Mouse (Mus musculus) layer of hippocampus, adult 9-11 months (tissue): Measurements from ENCODE around the gene Prss33.

Experiments
- DNase-seq: peaks from one replicate; pipeline ENCODE4 v3.0.0; 2022

Prss33 gene

GRCm38 (mm10) chr17:23823614-23824013 lies 12.2 kb downstream of the Prss33 start:
- no peak for DNase-seq

- no peak for DNase-seq
Observed at GRCm38 (mm10) chr17:23823018-23823417, 12.8 kb downstream of the Prss33 start.

- no peak for DNase-seq
Observed at GRCm38 (mm10) chr17:23822094-23822493, 13.8 kb downstream of the Prss33 start.

- no peak for DNase-seq
Observed at GRCm38 (mm10) chr17:23820731-23821130, 15.1 kb downstream of the Prss33 start.

GRCm38 (mm10) chr17:23819235-23819634 lies 16.6 kb downstream of the Prss33 start:
- no peak for DNase-seq

- DNase-seq, result no peak
Observed at GRCm38 (mm10) chr17:23818579-23818978, 17.3 kb downstream of the Prss33 start.

- no peak for DNase-seq
Observed at GRCm38 (mm10) chr17:23815641-23816040, 20.2 kb downstream of the Prss33 start.

GRCm38 (mm10) chr17:23807918-23808317 lies 27.9 kb downstream of the Prss33 start:
- no peak for DNase-seq

- DNase-seq, result no peak
Observed at GRCm38 (mm10) chr17:23806867-23807266, 29.0 kb downstream of the Prss33 start.

- DNase-seq, result no peak
Observed at GRCm38 (mm10) chr17:23804426-23805085, 31.3 kb downstream of the Prss33 start.

GRCm38 (mm10) chr17:23803366-23804041 lies 32.4 kb downstream of the Prss33 start:
- DNase-seq, result peak; percentile 75

- peak; percentile 99 for DNase-seq
Observed at GRCm38 (mm10) chr17:23802746-23803365, 33.0 kb downstream of the Prss33 start.

GRCm38 (mm10) chr17:23801627-23802026 lies 34.2 kb downstream of the Prss33 start:
- DNase-seq, result no peak

GRCm38 (mm10) chr17:23797316-23797715 lies 38.5 kb downstream of the Prss33 start:
- no peak for DNase-seq

GRCm38 (mm10) chr17:23795323-23795722 lies 40.5 kb downstream of the Prss33 start:
- DNase-seq, result no peak

- no peak for DNase-seq
Observed at GRCm38 (mm10) chr17:23791079-23791357, 44.8 kb downstream of the Prss33 start.

GRCm38 (mm10) chr17:23790269-23791078 lies 45.4 kb downstream of the Prss33 start, which contains the start of gene Srrm2:
TSS of gene Srrm2 (plus strand) at chr17:23790532.
- peak; percentile 65 for DNase-seq

- DNase-seq, result no peak
Observed at GRCm38 (mm10) chr17:23789749-23790268, 46.0 kb downstream of the Prss33 start.

- no peak for DNase-seq
Observed at GRCm38 (mm10) chr17:23788973-23789372, 46.9 kb downstream of the Prss33 start.

GRCm38 (mm10) chr17:23786510-23786931 lies 49.3 kb downstream of the Prss33 start:
- DNase-seq, result peak; percentile 28

GRCm38 (mm10) chr17:23785561-23786471 lies 50.0 kb downstream of the Prss33 start, which contains the start of gene Flywch2:
TSS of gene Flywch2 (minus strand) at chr17:23786081.
- peak; percentile 93 for DNase-seq

GRCm38 (mm10) chr17:23783352-23783751 lies 52.5 kb downstream of the Prss33 start:
- DNase-seq, result no peak
